Mouse (Mus musculus) urinary bladder, adult 2 months (tissue): ENCODE measurements around the gene Camk2g. TPM values are rescaled to one million over a fixed set of nuclear protein-coding genes. Genes with fewer than 3 reads are reported as not detected.
A peak's percentile ranks its signal among the peaks of the same experiment; 100 is the strongest.

Source experiments
- DNase-seq: peaks from one replicate; pipeline ENCODE4 v3.0.0; 2022; ENCODE audit warnings: low spot score
- polyA plus RNA-seq: library from polyadenylated mRNA; depleted of rRNA; stranded (reverse); fragments of >200 nt; gene quantifications from 2 replicates; pipeline ENCODE4 v1.2.3, GENCODE M21; 2012

Camk2g gene
- polyA plus RNA-seq, 1 experiment = 134 TPM

GRCm38 (mm10) chr14:20785231-20785630, 8.7 kb downstream of the Camk2g start:
- no peak for DNase-seq

- DNase-seq = no peak
Measured at GRCm38 (mm10) chr14:20784708-20785107, 9.2 kb downstream of the Camk2g start.

GRCm38 (mm10) chr14:20783526-20783925, 10.4 kb downstream of the Camk2g start:
- DNase-seq = no peak

- DNase-seq = no peak
Measured at GRCm38 (mm10) chr14:20782860-20783259, 11.0 kb downstream of the Camk2g start.

GRCm38 (mm10) chr14:20780217-20780616, 13.7 kb downstream of the Camk2g start:
- no peak for DNase-seq

GRCm38 (mm10) chr14:20778496-20778895, 15.4 kb downstream of the Camk2g start:
- DNase-seq = no peak

- DNase-seq = no peak
Measured at GRCm38 (mm10) chr14:20775661-20776060, 18.2 kb downstream of the Camk2g start.

- DNase-seq = no peak
Measured at GRCm38 (mm10) chr14:20773410-20773809, 20.5 kb downstream of the Camk2g start.

GRCm38 (mm10) chr14:20772808-20773207, 21.1 kb downstream of the Camk2g start:
- no peak for DNase-seq

- DNase-seq = no peak
Measured at GRCm38 (mm10) chr14:20771941-20772340, 21.9 kb downstream of the Camk2g start.

GRCm38 (mm10) chr14:20768581-20768980, 25.3 kb downstream of the Camk2g start:
- no peak for DNase-seq

- no peak for DNase-seq
Measured at GRCm38 (mm10) chr14:20767936-20768335, 26.0 kb downstream of the Camk2g start.

- DNase-seq = peak; percentile 87
Measured at GRCm38 (mm10) chr14:20765642-20766258, 28.1 kb downstream of the Camk2g start.

- no peak for DNase-seq
Measured at GRCm38 (mm10) chr14:20764942-20765341, 28.9 kb downstream of the Camk2g start.

GRCm38 (mm10) chr14:20758768-20759435, 35.0 kb downstream of the Camk2g start:
- no peak for DNase-seq

GRCm38 (mm10) chr14:20757370-20757907, 36.4 kb downstream of the Camk2g start:
- peak; percentile 44 for DNase-seq

- DNase-seq = no peak
Measured at GRCm38 (mm10) chr14:20753792-20754191, 40.1 kb downstream of the Camk2g start.

- no peak for DNase-seq
Measured at GRCm38 (mm10) chr14:20750503-20750902, 43.4 kb downstream of the Camk2g start.

GRCm38 (mm10) chr14:20749494-20750051, 44.3 kb downstream of the Camk2g start:
- DNase-seq = no peak

GRCm38 (mm10) chr14:20748388-20748787, 45.5 kb downstream of the Camk2g start:
- DNase-seq = no peak

GRCm38 (mm10) chr14:20746935-20747334, 47.0 kb downstream of the Camk2g start:
- no peak for DNase-seq

GRCm38 (mm10) chr14:20743614-20744013, 50.3 kb downstream of the Camk2g start:
- no peak for DNase-seq

- DNase-seq = no peak
Measured at GRCm38 (mm10) chr14:20741301-20741700, 52.6 kb downstream of the Camk2g start.
